Mouse (Mus musculus): ENCODE measurements at regions not wholly inside any gene's neighbourhood (a gene's known extent, or its start where the extent isn't known, plus 50 kb on each side); places are given as distances from the start of the nearest gene placed in this dataset.

DNA sequence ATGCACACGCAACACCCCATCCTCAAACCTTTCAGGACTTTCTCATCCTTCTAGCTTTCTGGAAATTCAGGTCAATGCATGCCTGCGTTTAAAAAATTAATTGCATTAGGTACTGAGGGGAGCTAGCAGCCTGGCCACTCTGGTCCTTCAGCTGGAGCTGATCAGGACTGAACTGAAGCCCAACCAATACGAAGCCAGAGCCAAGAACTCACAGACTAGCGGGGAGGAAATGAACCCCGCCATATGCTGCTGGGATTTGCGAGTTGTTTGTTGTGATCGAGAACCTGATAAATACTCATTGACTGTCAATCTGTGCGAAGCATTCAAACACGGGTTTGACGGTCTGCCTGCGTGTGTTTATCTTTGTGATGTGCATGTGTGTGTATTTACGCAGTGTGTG, 177.2 kb upstream of the Rora start:
- Histone ChIP-seq H3K4me3 (replicated peaks; ENCODE audit: insufficient read depth, low read depth, low read length) (no peak overlapping the region), H3K27ac (ENCODE audit: insufficient read depth, low read length) (no peak overlapping the region), H3K27me3 (ENCODE audit: control insufficient read depth, insufficient read depth, low read length) (no peaks in the 10 kb centered on the region), H3K4me1 (ENCODE audit: control insufficient read depth, insufficient read depth, low read length) (no peaks in the 10 kb centered on the region)
- DNase-seq = no peak
- no peak for TF ChIP-seq POLR2A (IDR thresholded peaks at IDR 0.05; ENCODE audit: borderline replicate concordance, insufficient read depth, low read length)
- TF ChIP-seq CTCF (IDR thresholded peaks at IDR 0.05; ENCODE audit: borderline replicate concordance, insufficient read depth, low read depth, low read length) = no peak
- 76% methylated on average over 12 of the region's 12 CpGs for WGBS

- no peak for TF ChIP-seq POLR2A (IDR thresholded peaks at IDR 0.05; ENCODE audit: borderline replicate concordance, insufficient read depth, low read length)
- TF ChIP-seq CTCF (IDR thresholded peaks at IDR 0.05; ENCODE audit: borderline replicate concordance, insufficient read depth, low read depth, low read length) = no peak
- Histone ChIP-seq H3K4me3 (replicated peaks; ENCODE audit: insufficient read depth, low read depth, low read length) (no peak overlapping the region), H3K27me3 (ENCODE audit: control insufficient read depth, insufficient read depth, low read length) (no peaks in the 10 kb centered on the region), H3K4me1 (ENCODE audit: control insufficient read depth, insufficient read depth, low read length) (no peaks in the 10 kb centered on the region), H3K27ac (ENCODE audit: insufficient read depth, low read length) (no peak overlapping the region)
- 68% methylated on average over 3 of the region's 3 CpGs for WGBS
- no peak for DNase-seq
These were observed 176.1 kb upstream of the Rora start for GRCm38 (mm10) chr9:68477466-68477865.

GRCm38 (mm10) chr9:68486646-68487045, 166.9 kb upstream of the Rora start:
- TF ChIP-seq CTCF (IDR thresholded peaks at IDR 0.05; ENCODE audit: borderline replicate concordance, insufficient read depth, low read depth, low read length) = no peak
- Histone ChIP-seq H3K27ac (ENCODE audit: insufficient read depth, low read length) (no peak overlapping the region), H3K4me3 (replicated peaks; ENCODE audit: insufficient read depth, low read depth, low read length) (no peak overlapping the region), H3K4me1 (ENCODE audit: control insufficient read depth, insufficient read depth, low read length) (no peaks in the 10 kb centered on the region), H3K27me3 (ENCODE audit: control insufficient read depth, insufficient read depth, low read length) (no peaks in the 10 kb centered on the region)
- whole genome bisulfite sequencing = 15% methylated on average over 5 of the region's 5 CpGs
- peak in 1 of 2 experiments; percentile 12 for DNase-seq

GRCm38 (mm10) chr9:68491151-68491550, 162.4 kb upstream of the Rora start:
- Histone ChIP-seq H3K27me3 (ENCODE audit: control insufficient read depth, insufficient read depth, low read length) (no peaks in the 10 kb centered on the region), H3K4me3 (replicated peaks; ENCODE audit: insufficient read depth, low read depth, low read length) (no peak overlapping the region), H3K4me1 (ENCODE audit: control insufficient read depth, insufficient read depth, low read length) (no peaks in the 10 kb centered on the region), H3K27ac (ENCODE audit: insufficient read depth, low read length) (no peak overlapping the region)
- 39% methylated on average over 2 of the region's 2 CpGs for WGBS
- peak in 1 of 2 experiments; percentile 5 for DNase-seq
- TF ChIP-seq CTCF (IDR thresholded peaks at IDR 0.05; ENCODE audit: borderline replicate concordance, insufficient read depth, low read depth, low read length) (no peak), POLR2A (IDR thresholded peaks at IDR 0.05; ENCODE audit: borderline replicate concordance, insufficient read depth, low read length) (no peak)

DNA sequence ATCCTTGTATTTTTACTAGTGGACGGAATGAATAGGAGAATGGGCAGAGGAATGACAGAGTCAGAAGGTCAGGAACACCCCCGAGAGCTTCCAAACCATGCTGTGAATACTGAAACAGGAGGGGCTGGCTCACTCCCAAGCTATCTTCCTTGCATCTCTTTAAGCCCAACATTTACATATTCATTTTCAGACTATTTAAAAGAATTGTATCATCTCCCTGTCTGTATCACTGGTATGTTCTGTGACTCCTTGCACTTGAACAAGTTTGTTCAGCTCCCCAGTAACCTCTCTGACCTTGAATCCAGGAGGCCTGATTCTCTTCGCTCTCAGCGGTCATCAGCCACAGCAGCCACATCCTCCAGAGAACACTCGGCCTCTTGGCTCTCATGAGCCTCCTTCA, 132.4 kb upstream of the Rora start:
- no peak overlapping the region for H3K27ac ChIP-seq (ENCODE audit: insufficient read depth, low read length)
- H3K27me3 ChIP-seq (ENCODE audit: control insufficient read depth, insufficient read depth, low read length) = no peaks in the 10 kb centered on the region
- no peaks in the 10 kb centered on the region for H3K4me1 ChIP-seq (ENCODE audit: control insufficient read depth, insufficient read depth, low read length)
- H3K4me3 ChIP-seq (replicated peaks; ENCODE audit: insufficient read depth, low read depth, low read length) = no peak overlapping the region
- 59% methylated on average over 5 of the region's 5 CpGs for WGBS
- DNase-seq = no peak
- TF ChIP-seq POLR2A (IDR thresholded peaks at IDR 0.05; ENCODE audit: borderline replicate concordance, insufficient read depth, low read length) (no peak), CTCF (IDR thresholded peaks at IDR 0.05; ENCODE audit: borderline replicate concordance, insufficient read depth, low read depth, low read length) (no peak)

- H3K4me3 ChIP-seq (replicated peaks; ENCODE audit: insufficient read depth, low read depth, low read length) = no peak overlapping the region
- H3K4me1 ChIP-seq (ENCODE audit: control insufficient read depth, insufficient read depth, low read length) = no peaks in the 10 kb centered on the region
- H3K27me3 ChIP-seq (ENCODE audit: control insufficient read depth, insufficient read depth, low read length) = no peaks in the 10 kb centered on the region
- no peak overlapping the region for H3K27ac ChIP-seq (ENCODE audit: insufficient read depth, low read length)
- TF ChIP-seq POLR2A (IDR thresholded peaks at IDR 0.05; ENCODE audit: borderline replicate concordance, insufficient read depth, low read length) (no peak), CTCF (IDR thresholded peaks at IDR 0.05; ENCODE audit: borderline replicate concordance, insufficient read depth, low read depth, low read length) (no peak)
- no peak for DNase-seq
- WGBS = 63% methylated on average over 14 of the region's 14 CpGs
These were observed 91.6 kb upstream of the Rora start for GRCm38 (mm10) chr9:68561767-68562552.

DNA sequence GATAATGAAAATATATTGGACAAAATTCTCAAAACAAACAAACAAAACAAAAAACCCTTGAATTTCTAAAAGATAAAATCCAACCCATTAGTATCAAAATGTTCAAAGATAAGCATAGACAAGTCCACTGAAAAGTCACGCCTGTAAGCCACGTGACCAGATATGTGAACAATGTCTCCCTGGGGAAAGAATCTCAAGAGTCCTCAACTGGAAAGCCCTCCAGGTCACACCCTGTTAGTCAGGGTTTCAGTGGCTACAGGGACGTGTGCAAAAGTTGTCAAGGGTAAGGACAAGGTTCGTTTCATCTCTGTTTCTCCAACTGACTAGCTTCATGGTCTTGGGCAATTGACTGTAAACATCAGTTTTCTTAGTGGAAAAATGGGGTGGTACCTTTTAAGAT, 90.4 kb upstream of the Rora start:
- H3K4me3 ChIP-seq (replicated peaks; ENCODE audit: insufficient read depth, low read depth, low read length) = no peak overlapping the region
- DNase-seq = no peak
- no peaks in the 10 kb centered on the region for H3K27me3 ChIP-seq (ENCODE audit: control insufficient read depth, insufficient read depth, low read length)
- H3K4me1 ChIP-seq (ENCODE audit: control insufficient read depth, insufficient read depth, low read length) = no peaks in the 10 kb centered on the region
- TF ChIP-seq CTCF (IDR thresholded peaks at IDR 0.05; ENCODE audit: borderline replicate concordance, insufficient read depth, low read depth, low read length) (no peak), POLR2A (IDR thresholded peaks at IDR 0.05; ENCODE audit: borderline replicate concordance, insufficient read depth, low read length) (no peak)
- no peak overlapping the region for H3K27ac ChIP-seq (ENCODE audit: insufficient read depth, low read length)
- 76% methylated on average over 4 of the region's 4 CpGs for WGBS

GRCm38 (mm10) chr9:68585751-68586150, 67.8 kb upstream of the Rora start:
- 52% methylated on average over 1 of the region's 1 CpGs for WGBS
- Histone ChIP-seq H3K4me1 (ENCODE audit: control insufficient read depth, insufficient read depth, low read length) (no peaks in the 10 kb centered on the region), H3K4me3 (replicated peaks; ENCODE audit: insufficient read depth, low read depth, low read length) (no peak overlapping the region), H3K27ac (ENCODE audit: insufficient read depth, low read length) (no peak overlapping the region), H3K27me3 (ENCODE audit: control insufficient read depth, insufficient read depth, low read length) (no peaks in the 10 kb centered on the region)
- no peak for TF ChIP-seq POLR2A (IDR thresholded peaks at IDR 0.05; ENCODE audit: borderline replicate concordance, insufficient read depth, low read length)
- TF ChIP-seq CTCF (IDR thresholded peaks at IDR 0.05; ENCODE audit: borderline replicate concordance, insufficient read depth, low read depth, low read length) = no peak
- no peak for DNase-seq
